Mouse (Mus musculus) G1E (cell line): Measurements from ENCODE around the gene Ccdc127.

Experiments used
- CTCF ChIP-seq: IDR thresholded peaks from 2 replicates; pipeline ENCODE4 v1.5.1; 2012; ENCODE audit warnings: low read depth, low read length, inconsistent platforms, mixed read lengths
- GATA1 ChIP-seq: IDR thresholded peaks from 2 replicates; pipeline ENCODE4 v1.6.1; 2012; ENCODE audit warnings: borderline replicate concordance, low read length, inconsistent platforms, mixed read lengths

GRCm38 (mm10) chr13:74302050-74303037 lies 47.8 kb upstream of the Ccdc127 start:
- no peak for TF ChIP-seq CTCF
- TF ChIP-seq GATA1 = no peak
